9 mouse cellular contexts compared by ENCODE assay signal in genomic region chr1:162077454-162077853, GRCm38 (mm10).
DNase-seq lines count a peak whose midpoint lies in the region; ATAC-seq and TF ChIP-seq lines count a peak whose summit lies in the region.
"Had no signal": no experiment of that assay in that cellular context is flagged by ENCODE, and none has a peak within 500 bp of the region (broad histone marks: within the 10 kb centered on the region; RNA-seq: fewer than 3 reads in every experiment).

No protein-coding gene starts in this region.

- no peaks in the 10 kb centered on the region for H3K27me3 ChIP-seq in intestine, embryonic 14.5 days (replicated peaks; ENCODE audit: control insufficient read depth, insufficient read depth, low read length)
- no peaks in the 10 kb centered on the region for H3K27me3 ChIP-seq in intestine, postnatal 0 days (replicated peaks; ENCODE audit: control insufficient read depth, insufficient read depth, low read length)
- no peaks in the 10 kb centered on the region for H3K27me3 ChIP-seq in intestine, embryonic 16.5 days (replicated peaks; ENCODE audit: control insufficient read depth, insufficient read depth, low read length)

- 62% methylated on average over 6 of the region's 6 CpGs for WGBS in intestine, embryonic 14.5 days
- 79% methylated on average over 6 of the region's 6 CpGs for WGBS in intestine, postnatal 0 days
- 58% methylated on average over 6 of the region's 6 CpGs for WGBS in intestine, embryonic 16.5 days

- no peak for TF ChIP-seq CTCF in intestine, postnatal 0 days (IDR thresholded peaks at IDR 0.05; ENCODE audit: low read depth)

- DNase-seq in intestine, embryonic 14.5 days (ENCODE audit: low spot score): no peak
- peak; percentile 54 for DNase-seq in right cerebral cortex, adult 18-20 months
- no peak for DNase-seq in right cerebral cortex, postnatal 10 days (ENCODE audit: low spot score in 2 of 2)
- DNase-seq in ovary, postnatal 10 days (ENCODE audit: low spot score): no peak
- no peak for DNase-seq in testis, postnatal 14 days (ENCODE audit: low spot score)
- DNase-seq in adrenal gland, adult (ENCODE audit: inconsistent age in 2 of 2, low spot score in 1 of 2): no peak

- H3K9ac ChIP-seq in intestine, embryonic 14.5 days (ENCODE audit: low read length): no peak overlapping the region
- no peak overlapping the region for H3K9ac ChIP-seq in intestine, postnatal 0 days (ENCODE audit: low read depth, low read length)
- no peak overlapping the region for H3K9ac ChIP-seq in intestine, embryonic 16.5 days (ENCODE audit: low read depth, low read length)

- H3K9me3 ChIP-seq in intestine, embryonic 14.5 days (ENCODE audit: control insufficient read depth, low read length): no peaks in the 10 kb centered on the region
- no peaks in the 10 kb centered on the region for H3K9me3 ChIP-seq in intestine, postnatal 0 days (ENCODE audit: control insufficient read depth)
- H3K9me3 ChIP-seq in intestine, embryonic 16.5 days (ENCODE audit: control insufficient read depth, low read length): no peaks in the 10 kb centered on the region

- peaks cover 32% of the 10 kb centered on the region for H3K4me1 ChIP-seq in intestine, embryonic 14.5 days (replicated peaks; ENCODE audit: control insufficient read depth, insufficient read depth, low read length)
- H3K4me1 ChIP-seq in intestine, postnatal 0 days (replicated peaks; ENCODE audit: control insufficient read depth, insufficient read depth, low read length): no peaks in the 10 kb centered on the region
- peaks cover 8% of the 10 kb centered on the region for H3K4me1 ChIP-seq in intestine, embryonic 16.5 days (ENCODE audit: control insufficient read depth, insufficient read depth, low read length)

- H3K36me3 ChIP-seq in intestine, embryonic 14.5 days (ENCODE audit: control insufficient read depth, insufficient read depth, low read length): no peaks in the 10 kb centered on the region
- no peaks in the 10 kb centered on the region for H3K36me3 ChIP-seq in intestine, postnatal 0 days (ENCODE audit: control insufficient read depth, insufficient read depth)
- H3K36me3 ChIP-seq in intestine, embryonic 16.5 days (ENCODE audit: control insufficient read depth, insufficient read depth, low read length): no peaks in the 10 kb centered on the region

- no peak overlapping the region for H3K4me3 ChIP-seq in intestine, embryonic 14.5 days (ENCODE audit: low read depth, low read length)
- H3K4me3 ChIP-seq in intestine, postnatal 0 days (ENCODE audit: low read depth, low read length): no peak overlapping the region
- H3K4me3 ChIP-seq in intestine, embryonic 16.5 days (ENCODE audit: low read length): no peak overlapping the region
- H3K4me3 ChIP-seq: layer of hippocampus, adult 2 months had no signal

- H3K27ac ChIP-seq in intestine, embryonic 14.5 days (ENCODE audit: low read depth): peak overlapping the region; percentile 72
- H3K27ac ChIP-seq in intestine, postnatal 0 days (ENCODE audit: low read depth, low read length): no peak overlapping the region; the same call in 1 of the 2 replicates
- peak overlapping the region; percentile 61; the same call in 1 of the 2 replicates for H3K27ac ChIP-seq in intestine, embryonic 16.5 days (ENCODE audit: low read length)
- H3K27ac ChIP-seq: layer of hippocampus, adult 2 months had no signal

- no peak overlapping the region for H3K4me2 ChIP-seq in intestine, embryonic 14.5 days (ENCODE audit: low read length)
- H3K4me2 ChIP-seq in intestine, postnatal 0 days (replicated peaks; ENCODE audit: low read depth): no peak overlapping the region
- no peak overlapping the region for H3K4me2 ChIP-seq in intestine, embryonic 16.5 days (ENCODE audit: low read depth, low read length)

- no peak for ATAC-seq in intestine, embryonic 14.5 days (replicated peaks; ENCODE audit: low FRiP score, low TSS enrichment, low read depth)
- no peak for ATAC-seq in intestine, postnatal 0 days
- 0 out of 2 replicates have a peak, but pooled peaks have one; percentile 40 for ATAC-seq in intestine, embryonic 16.5 days
